Mouse (Mus musculus): Measurements from ENCODE around the gene Mslnl. TPM values are rescaled to one million over a fixed set of nuclear protein-coding genes. Genes with fewer than 3 reads are reported as not detected.

Mslnl gene
- polyA plus RNA-seq, 1 experiment from 2014 or later = not detected

- Histone ChIP-seq H3K27me3 (replicated peaks; ENCODE audit: control insufficient read depth, insufficient read depth, low read length) (no peaks in the 10 kb centered on the region), H3K4me1 (replicated peaks; ENCODE audit: control insufficient read depth, insufficient read depth, low read length) (no peaks in the 10 kb centered on the region), H3K36me3 (ENCODE audit: control insufficient read depth, insufficient read depth) (no peaks in the 10 kb centered on the region), H3K9ac (ENCODE audit: low read depth, low read length) (no peak overlapping the region), H3K4me2 (replicated peaks; ENCODE audit: low read depth) (no peak overlapping the region), H3K27ac (ENCODE audit: low read depth, low read length) (no peak overlapping the region), H3K4me3 (ENCODE audit: low read depth, low read length) (no peak overlapping the region), H3K9me3 (ENCODE audit: control insufficient read depth) (no peaks in the 10 kb centered on the region)
- WGBS = 92% methylated on average over 2 of the region's 2 CpGs
- TF ChIP-seq CTCF (IDR thresholded peaks at IDR 0.05; ENCODE audit: low read depth) = no peak
- no peak for ATAC-seq
Observed at GRCm38 (mm10) chr17:25709994-25710393, 25.8 kb upstream of the Mslnl start.

DNA sequence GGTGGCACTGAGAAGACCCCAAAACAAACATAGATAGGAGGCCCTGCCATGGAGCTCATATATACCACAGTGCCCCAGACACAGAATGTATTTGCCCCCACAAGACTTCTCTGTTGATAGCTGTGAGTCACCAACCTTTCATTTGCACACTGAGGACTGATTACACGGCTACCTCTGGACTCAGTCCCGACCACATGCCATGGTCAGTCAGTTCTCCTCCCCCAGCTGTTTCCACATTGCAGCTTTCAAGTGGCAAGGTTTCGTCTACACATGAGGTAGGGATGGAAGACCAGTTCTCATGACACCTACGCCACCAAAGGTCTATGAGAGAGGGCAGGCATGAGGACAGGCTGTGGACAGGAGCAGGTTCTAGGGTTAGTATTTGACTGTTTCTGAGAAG, 24.7 kb upstream of the Mslnl start:
- TF ChIP-seq CTCF (IDR thresholded peaks at IDR 0.05; ENCODE audit: low read depth) = no peak
- no peak overlapping the region for H3K9ac ChIP-seq (ENCODE audit: low read depth, low read length)
- H3K27me3 ChIP-seq (replicated peaks; ENCODE audit: control insufficient read depth, insufficient read depth, low read length) = peaks cover under 1% of the 10 kb centered on the region; the same call in 1 of the 2 replicates
- no peaks in the 10 kb centered on the region for H3K4me1 ChIP-seq (replicated peaks; ENCODE audit: control insufficient read depth, insufficient read depth, low read length)
- no peak overlapping the region for H3K4me2 ChIP-seq (replicated peaks; ENCODE audit: low read depth)
- WGBS = 71% methylated on average over 4 of the region's 4 CpGs
- no peaks in the 10 kb centered on the region for H3K9me3 ChIP-seq (ENCODE audit: control insufficient read depth)
- H3K4me3 ChIP-seq (ENCODE audit: low read depth, low read length) = no peak overlapping the region
- H3K36me3 ChIP-seq (ENCODE audit: control insufficient read depth, insufficient read depth) = no peaks in the 10 kb centered on the region
- no peak for ATAC-seq
- no peak overlapping the region for H3K27ac ChIP-seq (ENCODE audit: low read depth, low read length)

DNA sequence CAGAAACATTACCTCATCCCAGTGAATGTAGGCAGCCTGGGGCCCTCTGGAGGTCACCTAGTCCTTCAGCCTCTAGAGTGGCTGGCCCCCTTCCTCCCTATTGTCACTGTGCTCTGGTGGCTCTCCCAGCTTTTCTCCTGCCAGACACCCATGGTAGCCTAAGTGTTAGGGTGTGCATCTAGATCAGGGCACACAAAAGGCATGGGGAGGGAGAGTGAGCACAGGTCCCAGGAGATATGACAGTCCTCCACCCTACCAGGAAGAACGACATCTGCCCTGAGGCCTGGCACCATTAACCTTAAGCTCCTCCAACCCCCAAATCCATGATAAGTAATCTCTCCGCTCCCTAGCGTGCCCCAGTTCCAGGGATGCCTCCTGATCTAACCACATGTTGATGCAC, 20.2 kb upstream of the Mslnl start:
- Histone ChIP-seq H3K9me3 (ENCODE audit: control insufficient read depth) (no peaks in the 10 kb centered on the region), H3K9ac (ENCODE audit: low read depth, low read length) (no peak overlapping the region)
- WGBS = 53% methylated on average over 3 of the region's 3 CpGs

GRCm38 (mm10) chr17:25716130-25716529, 19.7 kb upstream of the Mslnl start:
- H3K4me1 ChIP-seq (replicated peaks; ENCODE audit: control insufficient read depth, insufficient read depth, low read length) = no peaks in the 10 kb centered on the region
- no peak for ATAC-seq
- H3K27me3 ChIP-seq (replicated peaks; ENCODE audit: control insufficient read depth, insufficient read depth, low read length) = peaks cover 18% of the 10 kb centered on the region
- H3K27ac ChIP-seq (ENCODE audit: low read depth, low read length) = no peak overlapping the region
- H3K4me2 ChIP-seq (replicated peaks; ENCODE audit: low read depth) = no peak overlapping the region
- H3K36me3 ChIP-seq (ENCODE audit: control insufficient read depth, insufficient read depth) = peaks cover 7% of the 10 kb centered on the region; the same call in 1 of the 2 replicates
- 9% methylated on average over 6 of the region's 6 CpGs for WGBS
- H3K9me3 ChIP-seq (ENCODE audit: control insufficient read depth) = no peaks in the 10 kb centered on the region
- H3K9ac ChIP-seq (ENCODE audit: low read depth, low read length) = no peak overlapping the region
- no peak for TF ChIP-seq CTCF (IDR thresholded peaks at IDR 0.05; ENCODE audit: low read depth)
- no peak overlapping the region for H3K4me3 ChIP-seq (ENCODE audit: low read depth, low read length)

More for the DNA sequence above, 20.2 kb upstream of the Mslnl start:
- Histone ChIP-seq H3K4me2 (replicated peaks; ENCODE audit: low read depth) (no peak overlapping the region), H3K27me3 (replicated peaks; ENCODE audit: control insufficient read depth, insufficient read depth, low read length) (peaks cover 18% of the 10 kb centered on the region), H3K4me3 (ENCODE audit: low read depth, low read length) (no peak overlapping the region), H3K36me3 (ENCODE audit: control insufficient read depth, insufficient read depth) (peaks cover 2% of the 10 kb centered on the region; the same call in 1 of the 2 replicates), H3K4me1 (replicated peaks; ENCODE audit: control insufficient read depth, insufficient read depth, low read length) (no peaks in the 10 kb centered on the region), H3K27ac (ENCODE audit: low read depth, low read length) (no peak overlapping the region)
- no peak for TF ChIP-seq CTCF (IDR thresholded peaks at IDR 0.05; ENCODE audit: low read depth)
- ATAC-seq = no peak

DNA sequence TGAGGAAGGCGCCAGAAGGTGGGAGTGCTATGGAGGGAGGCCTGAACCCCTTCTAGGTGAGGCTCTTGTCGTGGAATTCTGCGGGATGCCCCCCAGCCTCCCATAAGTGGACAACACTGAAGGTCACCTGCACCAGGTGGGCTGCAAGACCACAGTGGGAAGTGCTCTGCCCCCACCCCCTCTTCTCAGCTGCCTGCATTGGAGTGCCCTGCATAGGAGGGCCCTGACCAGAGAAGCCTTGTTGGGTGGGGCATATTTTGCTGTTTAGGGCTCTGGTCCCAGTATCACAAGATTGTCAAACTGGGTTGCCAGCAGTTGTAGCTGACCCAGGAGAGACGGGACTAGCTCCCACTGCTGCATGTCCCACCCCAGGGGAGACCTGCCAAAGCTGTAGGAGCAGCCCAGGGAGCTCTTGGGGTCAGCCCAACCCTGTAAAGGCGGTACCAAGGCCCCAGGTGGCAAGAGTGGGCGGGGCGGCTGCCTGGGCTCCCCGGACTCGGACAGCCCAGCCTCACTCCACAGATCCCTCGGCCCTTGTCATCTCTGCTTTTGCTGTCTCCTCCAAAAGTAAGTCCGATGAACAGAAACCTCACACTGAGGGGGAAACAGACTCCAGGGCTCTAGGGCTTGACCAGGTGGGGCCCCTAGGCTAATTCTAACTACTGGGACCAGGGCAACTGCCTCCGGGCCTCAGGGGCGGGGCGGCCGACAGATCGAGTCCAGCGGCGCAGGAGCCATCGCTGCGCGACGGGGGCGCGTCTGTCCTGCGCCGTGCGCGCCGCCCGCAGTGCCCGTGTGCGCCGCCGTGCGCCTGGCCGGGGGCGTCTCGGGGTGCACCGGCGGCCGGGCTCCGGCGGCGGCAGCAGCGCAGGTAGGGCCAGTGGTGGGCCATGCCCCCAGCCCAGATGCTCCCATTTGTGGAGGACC, 18.9 kb upstream of the Mslnl start, which contains the start of gene Gng13:
Gene Gng13, plus strand, starts transcription at position 461 of the 927 bp plus-strand sequence.
- peak within 1 kb of the TSS; percentile 37 for H3K4me3 ChIP-seq (ENCODE audit: low read depth, low read length)
- H3K27ac ChIP-seq (ENCODE audit: low read depth, low read length) = no peak within 1 kb of the TSS
- peak within 1 kb of the TSS; percentile 71 for H3K4me2 ChIP-seq (replicated peaks; ENCODE audit: low read depth)
- H3K27me3 ChIP-seq (replicated peaks; ENCODE audit: control insufficient read depth, insufficient read depth, low read length) = peaks cover 18% of the 10 kb centered on the region
- 0 out of 2 replicates have a peak within 1 kb of the TSS, but pooled peaks have one; percentile 17 for H3K9ac ChIP-seq (ENCODE audit: low read depth, low read length)
- ATAC-seq = peak; percentile 29; the same call in 1 of the 2 replicates
- H3K9me3 ChIP-seq (ENCODE audit: control insufficient read depth) = no peaks in the 10 kb centered on the region
- H3K4me1 ChIP-seq (replicated peaks; ENCODE audit: control insufficient read depth, insufficient read depth, low read length) = no peaks in the 10 kb centered on the region
- peaks cover 13% of the 10 kb centered on the region; the same call in 1 of the 2 replicates for H3K36me3 ChIP-seq (ENCODE audit: control insufficient read depth, insufficient read depth)
- WGBS = 3% methylated on average over 41 of the region's 45 CpGs
- no peak for TF ChIP-seq CTCF (IDR thresholded peaks at IDR 0.05; ENCODE audit: low read depth)

- Histone ChIP-seq H3K27ac (ENCODE audit: low read depth, low read length) (no peak overlapping the region), H3K9me3 (ENCODE audit: control insufficient read depth) (no peaks in the 10 kb centered on the region), H3K4me1 (replicated peaks; ENCODE audit: control insufficient read depth, insufficient read depth, low read length) (no peaks in the 10 kb centered on the region), H3K27me3 (replicated peaks; ENCODE audit: control insufficient read depth, insufficient read depth, low read length) (peaks cover 18% of the 10 kb centered on the region), H3K4me3 (ENCODE audit: low read depth, low read length) (peak overlapping the region; percentile 37), H3K9ac (ENCODE audit: low read depth, low read length) (no peak overlapping the region), H3K36me3 (ENCODE audit: control insufficient read depth, insufficient read depth) (peaks cover 18% of the 10 kb centered on the region; the same call in 1 of the 2 replicates), H3K4me2 (replicated peaks; ENCODE audit: low read depth) (peak overlapping the region; percentile 71)
- WGBS = 10% methylated on average over 6 of the region's 6 CpGs
- no peak for TF ChIP-seq CTCF (IDR thresholded peaks at IDR 0.05; ENCODE audit: low read depth)
- no peak for ATAC-seq
Observed at GRCm38 (mm10) chr17:25717691-25718090, 18.2 kb upstream of the Mslnl start.

Measured in intestine, postnatal 0 days (tissue).